Mouse (Mus musculus) intestine, postnatal 0 days (tissue): Measurements from ENCODE around the gene Cd93. TPM values are rescaled to one million over a fixed set of nuclear protein-coding genes. Genes with fewer than 3 reads are reported as not detected.

Experiments
- ATAC-seq: fragments of 200-750 bp; cut with Nextera tagmentation; 2 replicates; pipeline ENCODE4 v1.8.0; 2017; ENCODE audit warnings: mild to moderate bottlenecking, moderate TSS enrichment, moderate library complexity
- H3K27ac ChIP-seq: fragments of 300-500 bp; sonication (generic); 2 replicates; pipeline ENCODE4 v1.5.1; 2014; ENCODE audit warnings: mild to moderate bottlenecking, low read depth, low read length, moderate library complexity
- H3K27me3 ChIP-seq: fragments of 300-500 bp; sonication (generic); replicated peaks from 2 replicates; pipeline ENCODE4 v1.6.1; 2014; ENCODE audit warnings: low read length, mixed read lengths; ENCODE audit not compliant: control insufficient read depth, insufficient read depth
- H3K36me3 ChIP-seq: fragments of 300-500 bp; sonication (generic); 2 replicates; pipeline ENCODE4 v1.6.1; 2014; ENCODE audit warnings: mild to moderate bottlenecking, moderate library complexity; ENCODE audit not compliant: control insufficient read depth, insufficient read depth
- H3K4me1 ChIP-seq: fragments of 300-500 bp; sonication (generic); replicated peaks from 2 replicates; pipeline ENCODE4 v1.6.1; 2014; ENCODE audit warnings: antibody characterized with exemption, low read length, mixed read lengths; ENCODE audit not compliant: control insufficient read depth, insufficient read depth
- H3K4me2 ChIP-seq: fragments of 300-500 bp; sonication (generic); replicated peaks from 2 replicates; pipeline ENCODE4 v1.6.1; 2014; ENCODE audit warnings: low read depth, mild to moderate bottlenecking, moderate library complexity
- H3K4me3 ChIP-seq: fragments of 300-500 bp; sonication (generic); 2 replicates; pipeline ENCODE4 v1.5.1; 2014; ENCODE audit warnings: low read depth, low read length
- H3K9ac ChIP-seq: fragments of 300-500 bp; sonication (generic); 2 replicates; pipeline ENCODE4 v1.6.1; 2014; ENCODE audit warnings: mild to moderate bottlenecking, low read depth, low read length
- H3K9me3 ChIP-seq: fragments of 300-500 bp; sonication (generic); 2 replicates; pipeline ENCODE4 v1.6.1; 2016; ENCODE audit warnings: mixed run types; ENCODE audit not compliant: control insufficient read depth
- CTCF ChIP-seq: sonication (generic); IDR thresholded peaks from 2 replicates; pipeline ENCODE4 v1.5.1; 2016; ENCODE audit warnings: low read depth, mild to moderate bottlenecking, control low read depth, antibody characterized with exemption, moderate library complexity
- WGBS: fragments of 180-500 bp; shearing (Covaris S2); extraction: QIAGEN DNeasy Blood & Tissue Kit; methylation state at CpG from one replicate; pipeline ENCODE4 v1.1.7; 2014; 5-methylcytosine and 5-hydroxymethylcytosine counted together
- polyA plus RNA-seq: library from polyadenylated mRNA; unstranded; fragments of >200 nt; fragmentation: Nextera tagmentation; extraction: Ambion mirVana; gene quantifications from 2 replicates; pipeline ENCODE4 v1.2.1, GENCODE M21; 2015

The Cd93 gene
- 4.8 and 5.0 TPM in 2 replicates for polyA plus RNA-seq

- Histone ChIP-seq H3K36me3 (no peaks in the 10 kb centered on the region), H3K9ac (no peak within 1 kb of the TSS), H3K9me3 (no peaks in the 10 kb centered on the region), H3K4me1 (no peaks in the 10 kb centered on the region), H3K27ac (peak within 1 kb of the TSS; percentile 28; the same call in 1 of the 2 replicates), H3K27me3 (no peaks in the 10 kb centered on the region), H3K4me3 (peak within 1 kb of the TSS; percentile 18), H3K4me2 (peak within 1 kb of the TSS; percentile 30)
- WGBS: 42% methylated on average over 13 of the region's 13 CpGs
- ATAC-seq: 0 out of 2 replicates have a peak, but pooled peaks have one; percentile 41
- no peak for TF ChIP-seq CTCF
These were observed at the start of gene Cd93 for GRCm38 (mm10) chr2:148443249-148443958. TSS of gene Cd93 (minus strand) at chr2:148443563.

GRCm38 (mm10) chr2:148492108-148492507 lies 48.7 kb upstream of the Cd93 start:
- Histone ChIP-seq H3K4me3 (no peak overlapping the region), H3K27me3 (no peaks in the 10 kb centered on the region), H3K36me3 (no peaks in the 10 kb centered on the region), H3K9me3 (no peaks in the 10 kb centered on the region), H3K4me1 (no peaks in the 10 kb centered on the region), H3K27ac (no peak overlapping the region), H3K4me2 (no peak overlapping the region), H3K9ac (no peak overlapping the region)
- no peak for TF ChIP-seq CTCF
- ATAC-seq: no peak
- WGBS: 35% methylated on average over 4 of the region's 4 CpGs

- Histone ChIP-seq H3K27ac (no peak overlapping the region), H3K4me1 (no peaks in the 10 kb centered on the region), H3K4me3 (no peak overlapping the region), H3K9ac (no peak overlapping the region), H3K9me3 (no peaks in the 10 kb centered on the region), H3K36me3 (no peaks in the 10 kb centered on the region), H3K27me3 (no peaks in the 10 kb centered on the region), H3K4me2 (no peak overlapping the region)
- no peak for ATAC-seq
- 48% methylated on average over 6 of the region's 6 CpGs for WGBS
- no peak for TF ChIP-seq CTCF
These were observed 46.8 kb upstream of the Cd93 start for GRCm38 (mm10) chr2:148490150-148490549.

GRCm38 (mm10) chr2:148488885-148489284 lies 45.5 kb upstream of the Cd93 start:
- Histone ChIP-seq H3K27ac (no peak overlapping the region), H3K4me2 (no peak overlapping the region), H3K4me3 (no peak overlapping the region), H3K9me3 (no peaks in the 10 kb centered on the region), H3K9ac (no peak overlapping the region), H3K36me3 (no peaks in the 10 kb centered on the region), H3K4me1 (no peaks in the 10 kb centered on the region), H3K27me3 (no peaks in the 10 kb centered on the region)
- WGBS: 81% methylated on average over 2 of the region's 2 CpGs
- no peak for ATAC-seq
- no peak for TF ChIP-seq CTCF

- 88% methylated on average over 4 of the region's 4 CpGs for WGBS
These were observed 42.2 kb upstream of the Cd93 start for GRCm38 (mm10) chr2:148485576-148485975.

GRCm38 (mm10) chr2:148480376-148480775 lies 37.0 kb upstream of the Cd93 start:
- TF ChIP-seq CTCF: no peak
- WGBS: 87% methylated on average over 8 of the region's 8 CpGs
- no peak for ATAC-seq

More at GRCm38 (mm10) chr2:148485576-148485975, 42.2 kb upstream of the Cd93 start:
- H3K9ac ChIP-seq: no peak overlapping the region
- H3K9me3 ChIP-seq: no peaks in the 10 kb centered on the region
- no peaks in the 10 kb centered on the region for H3K4me1 ChIP-seq
- no peak overlapping the region for H3K4me3 ChIP-seq
- no peaks in the 10 kb centered on the region for H3K36me3 ChIP-seq
- ATAC-seq: no peak
- no peak overlapping the region for H3K4me2 ChIP-seq
- no peak overlapping the region for H3K27ac ChIP-seq
- TF ChIP-seq CTCF: no peak
- no peaks in the 10 kb centered on the region for H3K27me3 ChIP-seq

More at GRCm38 (mm10) chr2:148480376-148480775, 37.0 kb upstream of the Cd93 start:
- H3K36me3 ChIP-seq: no peaks in the 10 kb centered on the region
- no peak overlapping the region for H3K4me3 ChIP-seq
- H3K27ac ChIP-seq: no peak overlapping the region
- H3K4me1 ChIP-seq: no peaks in the 10 kb centered on the region
- no peak overlapping the region for H3K4me2 ChIP-seq
- H3K9me3 ChIP-seq: no peaks in the 10 kb centered on the region
- no peak overlapping the region for H3K9ac ChIP-seq
- no peaks in the 10 kb centered on the region for H3K27me3 ChIP-seq
